Mouse (Mus musculus) layer of hippocampus, postnatal 14 days (tissue): ENCODE data around the gene Coq9. TPM values are rescaled to one million over a fixed set of nuclear protein-coding genes. Genes with fewer than 3 reads are reported as not detected.

ENCODE experiments used
- total RNA-seq, 2 experiments: library from RNA; stranded (reverse); gene quantifications; 2 replicates each; pipeline ENCODE4 v1.2.3; 2021

Coq9 gene
- total RNA-seq, 2 experiments from 2014 or later, result 80.7 to 97.6 TPM

Other genes with a start within 250 kb of the Coq9 start
- 10 to 100 TPM; 30.5 to 34.3 TPM for gene Rspry1, start 236.4 kb upstream of the Coq9 start, total RNA-seq
- gene Fam192a, start 236.3 kb upstream of the Coq9 start, total RNA-seq, result 10 to 100 TPM; 42.1 to 44.5 TPM
- gene Arl2bp, start 171.7 kb upstream of the Coq9 start, total RNA-seq, result 100 to 1,000 TPM; 152 to 167 TPM
- 10 to 100 TPM; 60.7 to 66.1 TPM for gene Pllp, start 142.0 kb upstream of the Coq9 start, total RNA-seq
- under 1 TPM; 0.17 to 0.18 TPM for gene Ccl22, start 92.7 kb upstream of the Coq9 start, total RNA-seq
- gene Cx3cl1, start 66.3 kb upstream of the Coq9 start, total RNA-seq, result 100 to 1,000 TPM; 458 to 482 TPM
- gene Ccl17, start 27.9 kb upstream of the Coq9 start, total RNA-seq, result 10 to 100 TPM in 1 of 2 experiments, 1 to 10 TPM in 1; 7.3 to 11.1 TPM
- 10 to 100 TPM; 76.1 to 88.0 TPM for gene Ciapin1, start within 50 bp of the Coq9 start, total RNA-seq
- 10 to 100 TPM; 50.0 to 57.8 TPM for gene Polr2c, start 19.1 kb downstream of the Coq9 start, total RNA-seq
- 10 to 100 TPM; 50.2 to 54.1 TPM for gene Dok4, start 38.0 kb downstream of the Coq9 start, total RNA-seq
- gene Ccdc102a, start 79.8 kb downstream of the Coq9 start, total RNA-seq, result 1 to 10 TPM; 2.7 to 3.8 TPM
- gene Adgrg5, start 85.4 kb downstream of the Coq9 start, total RNA-seq, result not detected
- 100 to 1,000 TPM; 113 to 146 TPM for gene Adgrg1, start 136.4 kb downstream of the Coq9 start, total RNA-seq
- gene Adgrg3, start 179.4 kb downstream of the Coq9 start, total RNA-seq, result under 1 TPM in 1 of 2 experiments, not detected in 1; 0.48 TPM
- gene Drc7, start 216.8 kb downstream of the Coq9 start, total RNA-seq, result 1 to 10 TPM; 2.1 to 4.4 TPM
- gene Katnb1, start 242.9 kb downstream of the Coq9 start, total RNA-seq, result 10 to 100 TPM; 38.7 to 46.0 TPM